Mouse (Mus musculus) limb, embryonic 11.5 days (tissue): ENCODE measurements around the gene Ocel1. TPM values are rescaled to one million over a fixed set of nuclear protein-coding genes. Genes with fewer than 3 reads are reported as not detected.

ENCODE experiments used
- ATAC-seq: fragments of 200-750 bp; cut with Nextera tagmentation; 2 replicates; pipeline ENCODE4 v1.8.0; 2017; ENCODE audit warnings: low read depth; ENCODE audit not compliant: insufficient number of reproducible peaks, low FRiP score, low TSS enrichment
- DNase-seq: peaks from one replicate; pipeline ENCODE4 v3.0.0-alpha.2; 2015; ENCODE audit warnings: low spot score
- H3K27ac ChIP-seq: fragments of 300-500 bp; sonication (generic); replicated peaks from 2 replicates; pipeline ENCODE4 v1.5.1; 2014; ENCODE audit warnings: low read depth, mild to moderate bottlenecking, low read length
- H3K27me3 ChIP-seq: fragments of 300-500 bp; sonication (generic); 2 replicates; pipeline ENCODE4 v1.6.1; 2014; ENCODE audit warnings: mild to moderate bottlenecking, low read length, mixed read lengths; ENCODE audit not compliant: control insufficient read depth, insufficient read depth
- H3K36me3 ChIP-seq: fragments of 300-500 bp; sonication (generic); 2 replicates; pipeline ENCODE4 v1.6.1; 2014; ENCODE audit warnings: mild to moderate bottlenecking, low read length, moderate library complexity, mixed read lengths; ENCODE audit not compliant: control insufficient read depth, insufficient read depth
- H3K4me1 ChIP-seq: fragments of 300-500 bp; sonication (generic); 2 replicates; pipeline ENCODE4 v1.6.1; 2014; ENCODE audit warnings: low read length, mixed read lengths; ENCODE audit not compliant: control insufficient read depth, insufficient read depth
- H3K4me2 ChIP-seq: fragments of 300-500 bp; sonication (generic); 2 replicates; pipeline ENCODE4 v1.6.1; 2014; ENCODE audit warnings: low read depth, mild to moderate bottlenecking, moderate library complexity; ENCODE audit not compliant: severe bottlenecking
- H3K4me3 ChIP-seq: fragments of 300-500 bp; sonication (generic); 2 replicates; pipeline ENCODE4 v1.5.1; 2014; ENCODE audit warnings: low read depth, low read length
- H3K9ac ChIP-seq: fragments of 300-500 bp; sonication (generic); 2 replicates; pipeline ENCODE4 v1.6.1; 2014; ENCODE audit warnings: mild to moderate bottlenecking, low read length
- H3K9me3 ChIP-seq: fragments of 300-500 bp; sonication (generic); 2 replicates; pipeline ENCODE4 v1.6.1; 2016; ENCODE audit warnings: low read length; ENCODE audit not compliant: control insufficient read depth
- WGBS: fragments of 180-500 bp; shearing (Covaris S2); extraction: QIAGEN DNeasy Blood & Tissue Kit; methylation state at CpG from one replicate; pipeline ENCODE4 v1.1.7; 2014; 5-methylcytosine and 5-hydroxymethylcytosine counted together
- polyA plus RNA-seq: library from polyadenylated mRNA; unstranded; fragments of >200 nt; fragmentation: Nextera tagmentation; extraction: Ambion mirVana; gene quantifications from 2 replicates; pipeline ENCODE4 v1.2.1, GENCODE M21; 2014

The Ocel1 gene
- polyA plus RNA-seq, 1 experiment from 2014 or later, result 2.7 TPM

DNA sequence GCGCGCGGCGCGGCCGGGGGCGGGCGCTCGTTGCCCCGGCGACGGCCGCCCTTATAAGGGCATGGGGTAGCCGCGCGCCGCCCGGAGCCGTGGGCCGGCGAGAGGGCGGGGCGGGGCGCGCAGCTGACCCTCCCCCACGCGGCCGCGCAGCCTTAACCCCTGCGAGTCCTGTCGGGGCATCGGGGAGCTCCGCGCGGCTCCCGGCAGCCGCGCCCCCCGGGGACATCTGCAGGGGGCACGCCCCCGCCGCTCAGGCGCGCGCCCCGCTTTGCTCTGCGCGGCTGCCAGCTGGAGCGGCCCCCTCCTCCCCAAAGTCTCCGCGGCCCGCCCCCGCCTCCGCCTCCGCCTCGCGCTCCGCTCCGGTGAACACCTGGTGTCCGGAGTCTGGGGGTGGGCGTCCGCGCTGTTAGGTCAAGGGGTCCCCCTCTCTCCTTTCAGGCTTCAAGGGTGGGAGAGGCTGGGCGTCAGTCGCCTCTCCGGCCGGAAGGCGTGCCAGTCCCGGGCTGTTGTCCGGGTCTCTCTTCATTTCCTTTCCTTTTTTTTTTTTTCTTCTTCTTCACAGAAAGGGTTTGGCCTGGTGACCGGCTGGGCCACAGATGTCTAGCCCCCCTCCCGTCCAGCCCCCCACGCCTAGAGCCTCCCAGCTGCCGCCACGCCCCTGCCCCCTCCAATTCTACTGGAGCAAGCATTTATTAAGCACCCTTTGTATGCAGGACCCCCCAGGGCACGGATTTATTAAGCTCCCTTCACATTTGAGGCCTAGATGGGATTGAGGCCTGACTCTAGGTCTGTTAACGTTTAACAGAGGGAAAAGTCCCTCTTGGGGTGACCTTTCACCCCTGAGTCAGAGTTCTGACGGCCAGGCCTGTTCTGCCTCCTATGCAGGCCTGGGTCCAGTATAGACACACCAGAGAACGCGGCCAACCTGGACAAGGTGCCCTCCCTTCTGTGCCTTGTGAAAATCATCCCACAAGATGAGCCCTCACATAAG is 11.2 kb downstream of the Ocel1 start:
- peak overlapping the region; percentile 91 for H3K27ac ChIP-seq
- no peaks in the 10 kb centered on the region for H3K9me3 ChIP-seq
- ATAC-seq, result peak; percentile 87
- no peaks in the 10 kb centered on the region for H3K27me3 ChIP-seq
- 1% methylated on average over 58 of the region's 80 CpGs for WGBS
- H3K4me2 ChIP-seq, result peak overlapping the region; percentile 98
- H3K4me3 ChIP-seq, result peak overlapping the region; percentile 92
- H3K4me1 ChIP-seq, result peaks cover 17% of the 10 kb centered on the region
- H3K36me3 ChIP-seq, result peaks cover 4% of the 10 kb centered on the region; the same call in 1 of the 2 replicates
- H3K9ac ChIP-seq, result peak overlapping the region; percentile 90
- peak; percentile 91 for DNase-seq

GRCm38 (mm10) chr8:71383396-71383795 is 12.3 kb downstream of the Ocel1 start:
- ATAC-seq (no peak), DNase-seq (no peak)
- Histone ChIP-seq H3K27me3 (no peaks in the 10 kb centered on the region), H3K4me3 (no peak overlapping the region), H3K27ac (peak overlapping the region; percentile 91; the same call in 1 of the 2 replicates), H3K36me3 (no peaks in the 10 kb centered on the region; the same call in 1 of the 2 replicates), H3K9me3 (no peaks in the 10 kb centered on the region), H3K4me2 (no peak overlapping the region), H3K9ac (no peak overlapping the region; the same call in 1 of the 2 replicates), H3K4me1 (peaks cover 17% of the 10 kb centered on the region)
- 27% methylated on average over 12 of the region's 12 CpGs for WGBS

DNA sequence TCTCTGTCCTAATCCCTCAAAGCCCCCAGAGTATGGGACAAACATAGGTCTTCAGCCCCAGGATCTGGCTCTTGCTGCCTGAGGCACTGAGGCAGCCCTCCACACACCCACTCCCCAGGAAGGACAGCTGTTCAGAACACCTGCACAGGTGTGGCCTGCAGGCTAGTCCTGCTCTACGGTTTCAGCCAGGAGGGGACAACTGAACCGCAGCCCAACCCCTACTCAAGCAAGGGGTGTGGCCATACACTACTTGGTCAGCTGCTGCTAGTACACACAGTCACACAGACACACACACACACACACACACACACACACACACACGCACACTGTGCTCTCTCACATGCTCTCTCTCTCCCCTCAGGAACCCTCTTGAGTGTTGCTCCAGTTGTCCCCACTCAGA is 12.8 kb downstream of the Ocel1 start:
- no peak overlapping the region for H3K4me3 ChIP-seq
- H3K4me2 ChIP-seq, result no peak overlapping the region
- H3K4me1 ChIP-seq, result peaks cover 17% of the 10 kb centered on the region
- no peak for DNase-seq
- H3K9ac ChIP-seq, result no peak overlapping the region
- no peaks in the 10 kb centered on the region; the same call in 1 of the 2 replicates for H3K36me3 ChIP-seq
- H3K9me3 ChIP-seq, result no peaks in the 10 kb centered on the region
- no peak for ATAC-seq
- WGBS, result 55% methylated on average over 3 of the region's 3 CpGs
- H3K27me3 ChIP-seq, result no peaks in the 10 kb centered on the region
- no peak overlapping the region for H3K27ac ChIP-seq

GRCm38 (mm10) chr8:71385212-71385835 is 14.2 kb downstream of the Ocel1 start:
- H3K27ac ChIP-seq, result no peak overlapping the region
- H3K36me3 ChIP-seq, result no peaks in the 10 kb centered on the region
- no peak for ATAC-seq
- peaks cover 6% of the 10 kb centered on the region for H3K4me1 ChIP-seq
- no peaks in the 10 kb centered on the region for H3K27me3 ChIP-seq
- no peak overlapping the region for H3K4me3 ChIP-seq
- no peak for DNase-seq
- H3K4me2 ChIP-seq, result no peak overlapping the region
- H3K9ac ChIP-seq, result no peak overlapping the region
- H3K9me3 ChIP-seq, result no peaks in the 10 kb centered on the region
- 71% methylated on average over 12 of the region's 12 CpGs for WGBS

DNA sequence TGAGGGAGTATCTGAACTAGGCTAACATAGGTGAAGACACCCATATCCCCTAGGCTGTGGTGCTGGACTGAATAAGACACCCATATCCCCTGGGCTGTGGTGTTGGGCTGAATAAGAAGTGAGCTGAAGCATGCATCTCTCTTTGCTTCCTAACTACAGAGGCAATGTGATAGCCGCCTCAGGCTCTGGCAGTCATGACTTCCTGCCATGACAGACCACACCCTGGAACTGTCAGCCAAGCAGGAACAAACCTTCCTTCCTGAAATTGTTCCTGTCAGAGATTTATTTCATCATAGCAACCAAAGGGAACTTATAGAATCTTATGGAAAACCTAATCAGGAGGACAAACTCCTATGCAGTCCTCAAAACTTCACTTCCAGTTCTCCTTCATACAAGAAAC is 17.2 kb downstream of the Ocel1 start:
- H3K4me3 ChIP-seq, result no peak overlapping the region
- no peaks in the 10 kb centered on the region for H3K36me3 ChIP-seq
- DNase-seq, result no peak
- H3K27me3 ChIP-seq, result no peaks in the 10 kb centered on the region
- no peaks in the 10 kb centered on the region for H3K9me3 ChIP-seq
- whole genome bisulfite sequencing, result 64% methylated on average over 1 of the region's 1 CpGs
- H3K27ac ChIP-seq, result no peak overlapping the region
- H3K9ac ChIP-seq, result no peak overlapping the region
- no peak for ATAC-seq
- H3K4me2 ChIP-seq, result no peak overlapping the region
- no peaks in the 10 kb centered on the region; the same call in 1 of the 2 replicates for H3K4me1 ChIP-seq

GRCm38 (mm10) chr8:71391696-71392095 is 20.6 kb downstream of the Ocel1 start:
- no peaks in the 10 kb centered on the region; the same call in 1 of the 2 replicates for H3K9me3 ChIP-seq
- no peaks in the 10 kb centered on the region for H3K4me1 ChIP-seq
- H3K4me3 ChIP-seq, result no peak overlapping the region
- no peak overlapping the region for H3K4me2 ChIP-seq
- H3K36me3 ChIP-seq, result no peaks in the 10 kb centered on the region
- no peak for DNase-seq
- no peaks in the 10 kb centered on the region for H3K27me3 ChIP-seq
- 95% methylated on average over 2 of the region's 2 CpGs for WGBS
- H3K9ac ChIP-seq, result no peak overlapping the region
- no peak overlapping the region for H3K27ac ChIP-seq
- no peak for ATAC-seq

GRCm38 (mm10) chr8:71392391-71392790 is 21.3 kb downstream of the Ocel1 start:
- H3K27ac ChIP-seq, result no peak overlapping the region
- no peak overlapping the region for H3K4me2 ChIP-seq
- no peaks in the 10 kb centered on the region; the same call in 1 of the 2 replicates for H3K9me3 ChIP-seq
- no peaks in the 10 kb centered on the region for H3K36me3 ChIP-seq
- ATAC-seq (no peak), DNase-seq (no peak)
- 0 out of 2 replicates have a peak, but pooled peaks cover 1% of the 10 kb centered on the region for H3K4me1 ChIP-seq
- H3K27me3 ChIP-seq, result no peaks in the 10 kb centered on the region
- no peak overlapping the region for H3K4me3 ChIP-seq
- WGBS, result 81% methylated on average over 5 of the region's 5 CpGs
- H3K9ac ChIP-seq, result no peak overlapping the region

DNA sequence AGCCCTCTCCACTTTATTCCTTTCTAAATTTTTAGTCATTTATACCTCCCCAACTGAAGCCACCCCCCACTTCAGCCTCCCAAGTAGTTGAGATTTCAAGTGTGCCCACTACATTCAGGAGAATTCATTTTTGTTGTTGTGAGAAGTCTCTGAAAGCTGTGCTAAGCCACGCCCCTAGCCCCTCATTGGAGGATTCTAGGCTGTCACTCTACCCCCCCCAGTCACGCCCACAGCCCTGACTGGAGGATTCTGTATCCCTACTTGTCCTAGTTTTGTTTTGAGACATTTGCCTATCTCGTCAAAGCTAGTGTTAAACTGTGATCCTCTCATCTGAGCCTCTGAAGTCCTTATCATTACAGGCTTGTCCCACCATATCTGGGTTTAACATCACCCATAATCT is 21.8 kb downstream of the Ocel1 start:
- Histone ChIP-seq H3K4me1 (0 out of 2 replicates have a peak, but pooled peaks cover 4% of the 10 kb centered on the region), H3K9ac (no peak overlapping the region), H3K4me3 (no peak overlapping the region), H3K4me2 (no peak overlapping the region), H3K27ac (no peak overlapping the region), H3K27me3 (no peaks in the 10 kb centered on the region), H3K9me3 (no peaks in the 10 kb centered on the region; the same call in 1 of the 2 replicates), H3K36me3 (no peaks in the 10 kb centered on the region)
- 12% methylated on average over 3 of the region's 3 CpGs for WGBS
- DNase-seq (peak; percentile 64), ATAC-seq (no peak)
